Mouse (Mus musculus): ENCODE measurements around the gene Boll.
"Not testable (repeated sequence)": the region's sequence is repeated elsewhere in the genome, so short reads cannot be mapped to it uniquely, and the experiment has no call there.

Boll gene

DNA sequence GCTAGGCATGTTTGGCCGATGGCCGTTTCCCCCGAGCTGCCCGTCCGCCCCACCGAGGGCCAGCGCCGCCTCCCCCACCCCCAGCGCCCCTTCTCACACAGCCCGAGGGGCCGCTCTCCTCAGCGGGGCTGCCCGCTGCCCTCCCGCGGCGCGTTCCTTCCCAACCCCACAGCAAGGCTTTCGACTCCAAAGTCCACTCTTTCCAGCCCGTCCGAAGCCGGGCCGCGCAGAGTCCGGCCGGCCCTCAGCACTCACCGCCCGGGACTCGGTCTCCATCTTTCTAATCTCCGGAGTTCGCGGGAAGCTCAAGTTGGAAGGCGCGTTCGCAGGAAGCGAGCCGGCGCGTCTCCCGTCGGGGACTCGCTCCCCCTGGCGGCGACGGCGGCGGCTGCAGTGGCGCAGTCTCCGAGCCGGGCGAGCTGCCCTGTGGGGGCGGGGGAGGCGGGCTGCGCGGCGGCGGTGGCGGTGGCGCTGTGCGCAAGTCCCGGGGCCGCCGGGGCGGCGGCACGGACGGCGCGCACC, at the start of gene Boll:
TSS of gene Boll (minus strand) at position 426 of the 522 bp plus-strand sequence.
- in situ Hi-C loops (cut with MboI; ENCODE audit: low pct_unique_long_range_greater_than_20kb in 1 of 2, low sequenced_read_pairs in 2 of 2, unreplicated experiment in 1 of 2): no loop called here

DNA sequence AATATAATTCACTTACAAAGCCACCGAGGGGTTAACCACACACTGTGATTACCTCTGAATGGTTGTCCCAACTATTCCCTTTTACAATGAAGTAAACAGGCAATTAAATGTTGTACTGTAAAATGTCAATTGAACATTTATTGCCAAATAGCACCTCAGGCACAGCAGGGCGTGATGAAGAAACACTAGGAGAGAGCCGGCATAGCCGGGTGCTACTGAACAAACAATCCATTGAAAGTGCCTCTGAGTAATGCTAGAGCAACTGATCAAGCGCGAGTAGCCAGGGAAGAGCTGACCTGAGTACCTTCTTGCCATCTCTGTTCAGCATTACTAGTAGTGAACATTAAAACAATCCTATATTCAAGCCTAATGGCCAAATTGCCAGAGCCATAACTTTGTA, 49.3 kb upstream of the Boll start:
- in situ Hi-C loops (cut with MboI; ENCODE audit: low pct_unique_long_range_greater_than_20kb in 1 of 2, low sequenced_read_pairs in 2 of 2, unreplicated experiment in 1 of 2): loop anchor here in 1 of 2 experiments (25.0 kb wide), 1 partner anchor 325 kb away; no protein-coding TSS in a partner anchor

DNA sequence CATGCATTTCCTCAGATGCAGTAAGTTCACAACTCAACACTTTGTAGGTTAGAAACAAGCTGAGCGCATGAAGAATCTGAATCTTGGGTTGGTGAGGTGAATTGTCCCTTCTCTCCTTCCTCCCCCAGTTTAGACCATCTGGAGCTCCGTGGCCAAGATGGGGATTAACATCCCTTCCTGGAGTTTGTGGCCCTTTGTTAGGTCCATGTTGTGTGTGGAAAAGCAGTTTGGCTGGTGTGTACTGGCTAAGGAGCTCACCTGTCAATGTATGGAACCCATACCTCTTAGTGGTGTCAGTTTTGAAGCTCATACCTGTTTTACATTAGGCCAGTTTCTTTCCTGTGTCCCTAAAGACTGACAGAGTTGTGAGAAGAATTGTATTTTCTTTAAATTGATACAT, 47.8 kb upstream of the Boll start:
- in situ Hi-C loops (cut with MboI; ENCODE audit: low pct_unique_long_range_greater_than_20kb in 1 of 2, low sequenced_read_pairs in 2 of 2, unreplicated experiment in 1 of 2): loop anchor here in 1 of 2 experiments (25.0 kb wide), 1 partner anchor 326 kb away; no protein-coding TSS in a partner anchor

DNA sequence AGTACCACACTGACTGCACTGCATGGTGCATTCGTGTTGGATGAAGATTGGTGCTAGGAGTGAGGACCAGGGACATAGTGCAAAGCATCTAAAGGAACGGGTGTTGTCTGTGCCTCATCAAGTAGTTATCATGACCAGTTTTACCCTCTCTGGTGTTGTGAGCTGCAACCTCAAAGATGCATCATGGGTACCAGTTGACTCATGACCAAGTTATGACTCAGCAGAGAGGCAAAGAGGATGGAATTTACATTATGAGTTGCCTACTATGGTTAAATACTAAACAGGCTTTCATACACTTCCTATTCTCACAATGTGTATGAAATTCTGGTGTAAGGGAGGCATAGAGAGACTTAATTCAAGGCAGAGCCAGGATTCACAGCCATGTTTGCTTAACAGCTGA, 47.4 kb upstream of the Boll start:
- in situ Hi-C loops (cut with MboI; ENCODE audit: low pct_unique_long_range_greater_than_20kb in 1 of 2, low sequenced_read_pairs in 2 of 2, unreplicated experiment in 1 of 2): loop anchor here in 1 of 2 experiments (25.0 kb wide), 1 partner anchor 327 kb away; no protein-coding TSS in a partner anchor

DNA sequence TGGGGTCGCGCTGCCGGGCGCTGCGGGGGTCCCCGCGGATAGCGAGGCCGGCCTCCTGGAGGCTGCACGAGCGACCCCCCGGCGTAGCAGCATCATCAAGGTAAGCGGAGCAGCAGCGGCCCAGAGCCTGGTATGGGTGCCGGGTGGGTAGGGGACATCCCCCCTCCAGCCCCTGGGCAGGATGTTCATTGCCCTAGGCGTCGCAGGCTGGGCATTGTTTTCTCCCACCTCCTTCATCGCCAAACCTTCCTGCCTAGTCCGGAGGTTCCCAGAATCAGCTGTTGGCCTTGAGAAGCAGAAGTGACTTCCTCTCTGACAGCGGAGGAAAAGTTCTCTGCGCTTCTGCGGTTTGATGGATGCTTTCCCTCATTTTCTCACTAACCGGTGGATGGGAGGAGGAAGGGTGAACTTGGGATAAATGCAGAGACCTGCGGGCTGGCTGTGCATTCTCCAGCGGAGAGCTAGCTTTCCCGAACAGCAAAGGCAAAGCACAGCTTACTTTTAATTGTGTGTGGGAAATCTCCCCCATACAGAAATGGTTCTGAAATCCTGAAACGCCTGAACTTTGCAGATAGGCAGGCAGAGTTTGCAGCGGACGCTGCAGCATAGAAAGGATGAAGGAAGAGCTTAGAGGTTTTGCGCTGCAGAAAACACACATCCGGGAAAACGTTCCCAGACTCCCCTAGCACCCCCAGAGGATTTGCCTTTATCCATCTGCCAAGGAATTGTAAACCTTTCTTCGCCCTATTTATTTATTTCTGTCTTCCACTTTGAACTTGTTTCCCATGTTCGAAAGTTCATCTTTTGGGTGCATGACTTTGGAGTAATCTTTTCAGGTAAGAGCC, 43.5 kb upstream of the Boll start:
- in situ Hi-C loops (cut with MboI; ENCODE audit: low pct_unique_long_range_greater_than_20kb in 1 of 2, low sequenced_read_pairs in 2 of 2, unreplicated experiment in 1 of 2): loop anchor here (10.0 to 25.0 kb wide), 3 partner anchors 328 to 468 kb away; no protein-coding TSS in a partner anchor

DNA sequence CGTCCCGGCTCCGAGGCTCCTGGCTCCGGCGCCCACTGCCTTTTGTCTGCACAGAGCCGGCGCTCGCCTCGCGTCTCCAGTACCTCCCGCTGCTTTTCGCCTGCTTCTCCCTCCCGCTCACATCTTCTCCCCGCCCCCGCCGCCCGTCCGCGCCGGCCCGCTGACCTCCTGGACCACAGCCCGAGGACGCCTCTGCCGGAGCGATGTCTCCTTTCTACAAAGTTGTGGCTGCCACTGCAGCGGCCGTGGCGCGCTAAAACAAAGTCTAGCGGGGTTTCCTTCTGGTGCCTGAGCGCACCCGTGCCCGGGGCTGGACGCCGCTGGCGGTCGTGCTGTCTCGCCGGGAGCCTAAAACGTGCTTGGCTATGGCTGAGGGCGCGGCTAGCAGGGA, 42.7 kb upstream of the Boll start:
- in situ Hi-C loops (cut with MboI; ENCODE audit: low pct_unique_long_range_greater_than_20kb in 1 of 2, low sequenced_read_pairs in 2 of 2, unreplicated experiment in 1 of 2): loop anchor here (10.0 to 25.0 kb wide), 3 partner anchors 329 to 469 kb away; no protein-coding TSS in a partner anchor

DNA sequence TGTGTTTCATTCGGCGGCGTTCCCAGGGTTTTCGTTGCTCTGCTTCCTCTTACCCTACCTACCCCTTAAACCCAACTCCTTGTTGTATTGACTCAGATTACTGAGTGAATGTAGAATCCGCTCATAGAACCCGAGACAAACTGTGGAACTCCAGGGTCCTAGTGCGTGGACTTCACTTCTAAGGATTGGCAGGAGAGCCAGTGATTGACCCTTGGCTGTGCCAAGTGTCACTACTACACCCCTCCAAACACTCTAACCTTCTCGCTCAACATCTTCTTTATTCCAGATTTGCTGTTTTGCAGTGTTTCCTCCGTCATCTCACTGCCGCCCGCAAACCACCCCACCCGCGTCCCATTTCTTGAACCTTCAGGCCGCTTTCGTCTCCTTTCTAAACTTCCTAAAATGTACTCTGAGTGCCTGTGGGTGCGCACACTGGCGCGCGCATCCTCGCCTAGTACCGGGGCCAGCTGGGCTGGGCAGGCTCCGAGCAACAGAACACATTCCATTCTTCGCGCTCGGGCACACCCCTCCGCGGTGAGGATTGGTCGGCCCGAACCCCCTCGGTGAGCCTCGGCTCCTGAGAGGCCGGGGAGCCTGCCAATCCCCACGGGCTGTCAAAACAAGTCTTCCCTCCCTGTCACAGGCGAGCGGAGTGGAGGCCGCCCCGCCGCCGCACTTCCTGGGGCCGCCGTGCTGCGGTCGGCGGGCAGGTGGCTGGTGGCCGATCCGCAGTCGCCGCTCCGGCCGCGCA, 42.2 kb upstream of the Boll start, which contains the start of gene Plcl1:
TSS of gene Plcl1 (plus strand) at position 650 of the 751 bp plus-strand sequence.
- in situ Hi-C loops (cut with MboI; ENCODE audit: low pct_unique_long_range_greater_than_20kb in 1 of 2, low sequenced_read_pairs in 2 of 2, unreplicated experiment in 1 of 2): loop anchor here (10.0 to 25.0 kb wide), 3 partner anchors 329 to 469 kb away; no protein-coding TSS in a partner anchor

DNA sequence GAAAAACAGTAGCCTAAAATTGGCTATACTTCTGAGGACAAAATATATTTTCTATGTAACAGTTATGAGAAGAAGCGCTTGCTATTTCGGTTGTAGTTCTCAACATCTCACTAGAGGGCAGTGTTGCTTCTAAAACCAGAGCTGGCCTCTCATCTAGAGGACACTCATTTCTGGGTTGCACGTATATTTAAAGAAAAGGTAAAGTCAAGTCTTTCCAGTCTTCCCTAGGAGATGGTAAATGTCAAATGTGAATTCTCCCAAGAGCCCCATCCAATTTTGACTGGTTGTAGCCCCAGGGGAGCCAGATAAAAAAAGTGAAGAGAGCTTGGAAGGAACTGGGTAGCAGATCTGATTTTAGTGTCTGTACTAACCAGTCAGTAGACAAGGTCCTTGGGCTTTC, 41.2 kb upstream of the Boll start:
- in situ Hi-C loops (cut with MboI; ENCODE audit: low pct_unique_long_range_greater_than_20kb in 1 of 2, low sequenced_read_pairs in 2 of 2, unreplicated experiment in 1 of 2): loop anchor here (10.0 to 25.0 kb wide), 3 partner anchors 330 to 470 kb away; no protein-coding TSS in a partner anchor

DNA sequence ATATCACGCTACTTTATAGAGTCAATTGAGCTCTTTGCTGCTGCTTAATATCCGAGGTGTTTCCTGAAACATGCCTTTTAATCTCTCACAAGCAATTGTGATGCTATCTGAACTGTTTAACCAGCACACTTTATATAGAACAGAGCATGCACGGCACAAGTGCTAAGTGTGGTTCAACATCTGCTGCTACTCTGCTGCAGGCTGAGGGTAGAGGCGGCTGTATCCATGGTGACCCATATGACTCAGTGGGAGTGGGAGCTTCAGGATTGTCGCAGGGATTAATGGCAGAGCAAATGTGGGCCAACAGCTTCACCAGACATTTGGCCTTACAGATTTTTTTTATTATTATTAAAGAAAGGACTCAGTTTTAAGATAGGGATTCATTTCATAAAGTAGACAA, 36.6 kb upstream of the Boll start:
- in situ Hi-C loops (cut with MboI; ENCODE audit: low pct_unique_long_range_greater_than_20kb in 1 of 2, low sequenced_read_pairs in 2 of 2, unreplicated experiment in 1 of 2): loop anchor here (10.0 to 25.0 kb wide), 3 partner anchors 335 to 475 kb away; no protein-coding TSS in a partner anchor

DNA sequence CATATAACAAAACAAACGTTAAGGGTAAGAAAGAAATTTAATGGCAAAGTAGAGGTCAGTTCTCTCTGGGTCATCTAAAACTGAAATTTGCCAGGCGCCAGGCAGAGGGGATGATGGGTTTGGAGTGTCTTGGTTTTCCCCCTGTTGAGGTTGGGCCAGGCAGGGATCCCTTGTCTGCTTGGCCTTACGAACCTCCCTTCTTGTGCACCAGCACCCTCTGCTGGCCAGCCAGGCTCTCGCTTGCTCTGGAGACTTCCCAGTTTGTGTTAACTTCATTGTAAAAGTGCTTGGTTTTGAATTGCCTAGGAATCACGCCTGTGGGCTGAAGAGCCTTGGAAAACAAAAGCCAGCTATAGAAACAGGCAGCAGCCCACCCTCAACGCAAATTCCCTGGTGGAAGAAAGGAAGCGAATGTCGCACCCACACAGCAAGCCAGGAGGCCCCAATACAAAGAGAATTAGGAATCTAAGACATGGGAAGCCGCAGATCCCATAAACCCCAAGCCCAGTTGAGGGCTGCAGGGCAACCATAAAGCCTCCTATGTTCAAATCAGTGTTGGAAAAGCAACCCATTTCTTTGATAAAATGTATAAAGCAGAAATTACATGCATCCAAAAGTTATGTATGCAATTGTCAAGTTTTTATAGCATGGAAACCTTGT, 20.0 kb upstream of the Boll start:
- in situ Hi-C loops (cut with MboI; ENCODE audit: low pct_unique_long_range_greater_than_20kb in 1 of 2, low sequenced_read_pairs in 2 of 2, unreplicated experiment in 1 of 2): loop anchor here in 1 of 2 experiments (5.0 kb wide), 1 partner anchor 191 kb away; no protein-coding TSS in a partner anchor

DNA sequence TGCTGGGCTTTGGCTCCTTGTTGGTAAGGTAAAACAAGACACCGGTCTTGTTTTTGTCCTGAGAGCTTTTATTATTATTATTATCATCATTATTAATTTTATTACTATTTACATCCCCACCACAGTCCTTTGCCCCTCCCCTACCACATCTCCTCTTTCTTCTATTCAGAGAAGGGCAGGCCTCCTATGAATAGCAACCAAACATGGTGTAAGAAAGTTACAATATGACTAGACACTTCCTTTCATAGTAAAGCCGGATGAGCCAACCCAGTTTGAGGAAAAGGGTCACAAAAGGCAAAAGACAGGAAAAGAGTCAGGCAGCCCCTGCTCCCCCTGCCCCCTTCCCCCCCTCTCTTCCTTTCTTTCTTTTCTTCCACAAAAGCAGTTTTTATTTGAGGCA, 17.3 kb upstream of the Boll start:
- in situ Hi-C loops (cut with MboI; ENCODE audit: low pct_unique_long_range_greater_than_20kb in 1 of 2, low sequenced_read_pairs in 2 of 2, unreplicated experiment in 1 of 2): loop anchor here in 1 of 2 experiments (5.0 kb wide), 1 partner anchor 188 kb away; no protein-coding TSS in a partner anchor

DNA sequence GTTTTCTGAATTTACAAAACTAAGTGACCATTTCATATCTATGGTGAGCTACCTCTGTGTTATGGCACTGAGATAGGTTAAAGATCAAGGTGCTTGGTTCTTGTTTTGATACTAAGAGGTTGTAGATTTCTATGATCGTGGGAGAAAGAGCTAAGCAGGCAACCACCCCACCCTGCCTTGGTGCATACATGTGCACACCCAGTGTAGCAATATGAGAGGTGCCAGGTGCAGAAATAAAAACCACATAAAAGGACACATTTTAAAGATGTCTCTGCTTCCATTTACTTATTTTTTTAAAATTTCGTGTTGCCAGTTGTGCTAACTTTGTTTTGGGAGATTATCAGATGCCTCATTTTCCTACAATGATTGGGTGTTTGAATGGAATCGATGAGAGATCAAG, 9.4 kb upstream of the Boll start:
- in situ Hi-C loops (cut with MboI; ENCODE audit: low pct_unique_long_range_greater_than_20kb in 1 of 2, low sequenced_read_pairs in 2 of 2, unreplicated experiment in 1 of 2): no loop called here

DNA sequence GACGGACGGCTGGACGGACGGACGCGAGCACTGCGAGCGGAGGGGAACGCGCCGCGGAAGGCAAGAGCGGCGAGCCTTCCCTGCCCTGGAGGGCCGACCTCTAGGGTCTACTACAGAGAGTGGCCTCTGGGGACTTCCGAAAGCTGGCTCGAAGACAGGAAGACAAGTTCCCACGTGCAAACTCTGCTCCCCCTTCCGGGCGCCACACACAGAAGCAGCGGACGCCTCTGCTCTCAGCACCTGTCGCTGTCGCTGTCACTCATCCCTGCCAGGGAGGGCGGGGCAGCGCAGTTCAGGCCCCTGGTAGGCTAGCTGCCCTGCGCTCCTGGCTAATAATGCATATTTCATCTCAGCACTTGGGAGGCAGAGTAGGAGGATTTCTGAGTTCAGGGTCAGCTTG, 317 bp upstream of the Boll start:
- in situ Hi-C loops (cut with MboI; ENCODE audit: low pct_unique_long_range_greater_than_20kb in 1 of 2, low sequenced_read_pairs in 2 of 2, unreplicated experiment in 1 of 2): no loop called here

DNA sequence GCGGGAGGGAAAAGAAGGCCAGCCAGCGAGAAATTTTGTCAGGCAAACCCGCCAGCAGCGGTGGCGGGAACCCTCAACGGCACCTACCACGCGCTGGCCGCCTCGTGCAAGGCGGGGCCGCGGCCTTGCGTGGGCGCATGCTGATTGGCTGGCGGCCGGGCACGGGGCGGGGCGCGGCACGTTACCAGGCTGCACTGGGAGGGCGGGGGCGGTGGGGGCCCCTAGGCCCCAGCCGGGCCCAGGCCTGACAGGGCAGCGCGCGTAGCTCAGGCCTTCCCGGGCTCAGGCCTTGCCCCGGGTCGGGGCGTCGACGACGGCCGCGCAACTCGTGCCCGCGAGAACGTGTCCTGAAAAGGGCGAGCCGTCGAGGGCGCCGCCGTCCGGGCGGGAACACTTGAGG, 635 bp downstream of the Boll start:
- in situ Hi-C loops (cut with MboI; ENCODE audit: low pct_unique_long_range_greater_than_20kb in 1 of 2, low sequenced_read_pairs in 2 of 2, unreplicated experiment in 1 of 2): no loop called here

DNA sequence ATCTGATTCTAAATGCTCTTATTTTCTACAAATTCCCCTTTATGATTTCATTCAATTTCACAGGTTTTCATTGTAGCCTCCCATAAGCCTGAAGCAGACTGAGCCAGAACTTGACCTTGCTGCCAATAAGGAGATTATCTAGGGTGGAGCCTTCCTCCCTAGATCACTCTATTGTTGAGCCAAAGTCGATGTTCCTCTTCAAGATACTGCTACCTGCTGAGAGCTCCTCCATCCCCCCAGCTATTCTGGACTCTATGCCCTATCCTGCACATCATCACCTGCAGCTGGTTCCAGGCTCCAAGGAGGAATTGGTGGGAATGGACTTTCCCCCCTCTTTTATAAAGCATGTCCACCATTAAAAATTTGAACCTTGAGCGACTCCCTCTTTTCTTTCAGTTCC, 11.4 kb downstream of the Boll start:
- in situ Hi-C loops (cut with MboI; ENCODE audit: low pct_unique_long_range_greater_than_20kb in 1 of 2, low sequenced_read_pairs in 2 of 2, unreplicated experiment in 1 of 2): not testable (repeated sequence)

DNA sequence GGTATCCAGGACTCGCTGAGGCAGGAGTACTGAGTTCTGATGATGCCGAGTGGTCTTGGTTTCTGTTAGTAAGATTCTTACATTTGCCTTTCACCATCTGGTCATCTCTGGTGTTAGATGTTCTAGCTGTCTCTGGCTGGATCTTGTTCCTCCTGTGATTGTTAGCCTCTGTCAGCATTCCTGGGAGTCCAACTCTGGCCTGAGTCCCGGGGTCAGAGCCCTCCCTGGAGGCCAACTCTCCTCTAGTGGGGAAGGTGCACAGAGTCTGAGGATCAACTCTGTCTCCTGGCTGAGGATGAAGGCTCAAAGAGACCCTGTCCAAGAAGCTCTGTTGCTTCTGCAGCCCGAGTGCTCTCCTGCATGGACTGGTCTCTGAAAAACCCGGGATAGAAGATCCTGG, 37.8 kb downstream of the Boll start:
- in situ Hi-C loops (cut with MboI; ENCODE audit: low pct_unique_long_range_greater_than_20kb in 1 of 2, low sequenced_read_pairs in 2 of 2, unreplicated experiment in 1 of 2): not testable (repeated sequence)

DNA sequence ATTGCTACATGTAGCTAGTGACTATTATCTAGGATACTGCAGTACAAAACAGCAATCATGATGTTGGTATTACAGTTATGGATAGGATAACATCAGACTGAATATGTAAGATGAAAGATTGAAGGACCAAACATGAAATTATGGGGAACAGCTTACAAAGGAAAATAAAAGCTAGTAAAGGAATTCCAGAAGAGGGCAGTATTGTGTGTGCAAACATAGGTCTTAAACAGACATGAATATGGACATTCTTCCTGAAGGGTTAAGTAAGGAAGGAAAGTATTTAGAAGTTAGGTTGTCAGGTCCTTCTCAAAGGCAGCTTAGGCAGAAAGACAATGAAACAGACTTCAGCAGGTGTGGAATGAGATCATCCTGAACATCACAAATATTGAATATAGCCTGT, 62.2 kb downstream of the Boll start:
- in situ Hi-C loops (cut with MboI; ENCODE audit: low pct_unique_long_range_greater_than_20kb in 1 of 2, low sequenced_read_pairs in 2 of 2, unreplicated experiment in 1 of 2): no loop called here

DNA sequence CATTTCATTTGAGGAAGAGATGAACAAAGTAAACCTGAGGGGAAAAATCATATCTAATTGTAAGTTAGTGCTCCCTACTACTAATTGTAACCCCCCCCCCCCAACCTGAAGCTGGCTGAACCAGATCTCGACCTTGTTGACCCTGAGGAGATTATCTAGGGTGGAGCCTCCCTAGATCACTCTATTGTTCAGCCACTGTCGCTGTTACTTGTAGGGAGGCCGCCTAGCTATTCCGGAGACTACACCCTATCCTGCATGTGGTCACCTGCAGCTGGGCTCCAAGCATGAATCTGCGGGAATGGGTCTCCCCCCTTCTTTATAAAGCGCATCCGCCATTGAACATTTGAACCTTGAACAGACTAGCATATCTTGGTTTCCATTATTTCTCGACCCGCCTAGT, 84.2 kb downstream of the Boll start:
- in situ Hi-C loops (cut with MboI; ENCODE audit: low pct_unique_long_range_greater_than_20kb in 1 of 2, low sequenced_read_pairs in 2 of 2, unreplicated experiment in 1 of 2): no loop called here

Data from mouse embryonic stem cell (cell line).